Mouse (Mus musculus): ENCODE measurements at regions not wholly inside any gene's neighbourhood (a gene's known extent, or its start where the extent isn't known, plus 50 kb on each side); places are given as distances from the start of the nearest gene placed in this dataset.

DNA sequence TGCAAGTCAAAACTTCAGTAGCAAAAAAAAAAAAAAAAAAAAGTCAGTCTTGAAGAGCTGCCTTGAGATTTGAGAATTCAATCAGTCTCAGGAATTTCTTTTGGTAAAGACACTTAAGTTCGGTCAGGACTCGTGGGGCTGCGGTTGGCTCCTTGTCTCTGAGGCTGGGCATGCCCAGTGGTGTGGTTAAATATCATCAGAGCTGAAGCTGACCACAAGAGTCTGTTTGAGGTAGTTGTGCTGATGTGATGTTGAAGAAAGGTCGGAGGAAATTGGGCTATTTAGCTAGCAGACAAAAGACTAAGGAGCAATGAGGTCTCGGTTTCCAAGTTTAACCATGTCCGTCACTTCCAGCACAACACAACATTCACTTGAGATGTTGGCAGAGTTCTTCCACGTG, 240.4 kb downstream of the En1 start:
- no peaks in the 10 kb centered on the region for H3K9me3 ChIP-seq (ENCODE audit: control insufficient read depth, low read length)
- H3K4me1 ChIP-seq (ENCODE audit: control insufficient read depth, insufficient read depth, low read length) = no peaks in the 10 kb centered on the region
- no peaks in the 10 kb centered on the region for H3K27me3 ChIP-seq (ENCODE audit: control insufficient read depth, insufficient read depth, low read length)
- H3K27ac ChIP-seq (ENCODE audit: low read depth, low read length) = no peak overlapping the region
- H3K9ac ChIP-seq (replicated peaks; ENCODE audit: low read depth, low read length) = no peak overlapping the region
- H3K4me3 ChIP-seq (ENCODE audit: low read depth, low read length) = no peak overlapping the region
- no peak overlapping the region for H3K4me2 ChIP-seq (ENCODE audit: low read depth, low read length)
- ATAC-seq (ENCODE audit: low read depth) = no peak
- WGBS = 58% methylated on average over 7 of the region's 7 CpGs
- no peaks in the 10 kb centered on the region for H3K36me3 ChIP-seq (ENCODE audit: control insufficient read depth, insufficient read depth, low read length)

GRCm38 (mm10) chr1:120846146-120846545, 243.9 kb downstream of the En1 start:
- no peaks in the 10 kb centered on the region for H3K9me3 ChIP-seq (ENCODE audit: control insufficient read depth, low read length)
- WGBS = 79% methylated on average over 2 of the region's 2 CpGs

GRCm38 (mm10) chr1:120851860-120852503, 249.8 kb downstream of the En1 start:
- 68% methylated on average over 6 of the region's 6 CpGs for WGBS
- H3K4me2 ChIP-seq (ENCODE audit: low read depth, low read length) = no peak overlapping the region
- H3K27me3 ChIP-seq (ENCODE audit: control insufficient read depth, insufficient read depth, low read length) = no peaks in the 10 kb centered on the region
- no peak for ATAC-seq (ENCODE audit: low read depth)
- H3K36me3 ChIP-seq (ENCODE audit: control insufficient read depth, insufficient read depth, low read length) = no peaks in the 10 kb centered on the region
- no peaks in the 10 kb centered on the region for H3K9me3 ChIP-seq (ENCODE audit: control insufficient read depth, low read length)
- no peak overlapping the region for H3K9ac ChIP-seq (replicated peaks; ENCODE audit: low read depth, low read length)
- no peak overlapping the region for H3K27ac ChIP-seq (ENCODE audit: low read depth, low read length)
- no peaks in the 10 kb centered on the region for H3K4me1 ChIP-seq (ENCODE audit: control insufficient read depth, insufficient read depth, low read length)
- no peak overlapping the region for H3K4me3 ChIP-seq (ENCODE audit: low read depth, low read length)

More at GRCm38 (mm10) chr1:120846146-120846545, 243.9 kb downstream of the En1 start:
- no peaks in the 10 kb centered on the region for H3K4me1 ChIP-seq (ENCODE audit: control insufficient read depth, insufficient read depth, low read length)
- H3K9ac ChIP-seq (replicated peaks; ENCODE audit: low read depth, low read length) = no peak overlapping the region
- no peak overlapping the region for H3K27ac ChIP-seq (ENCODE audit: low read depth, low read length)
- no peak for ATAC-seq (ENCODE audit: low read depth)
- H3K4me3 ChIP-seq (ENCODE audit: low read depth, low read length) = no peak overlapping the region
- H3K27me3 ChIP-seq (ENCODE audit: control insufficient read depth, insufficient read depth, low read length) = no peaks in the 10 kb centered on the region
- H3K36me3 ChIP-seq (ENCODE audit: control insufficient read depth, insufficient read depth, low read length) = no peaks in the 10 kb centered on the region
- no peak overlapping the region for H3K4me2 ChIP-seq (ENCODE audit: low read depth, low read length)

DNA sequence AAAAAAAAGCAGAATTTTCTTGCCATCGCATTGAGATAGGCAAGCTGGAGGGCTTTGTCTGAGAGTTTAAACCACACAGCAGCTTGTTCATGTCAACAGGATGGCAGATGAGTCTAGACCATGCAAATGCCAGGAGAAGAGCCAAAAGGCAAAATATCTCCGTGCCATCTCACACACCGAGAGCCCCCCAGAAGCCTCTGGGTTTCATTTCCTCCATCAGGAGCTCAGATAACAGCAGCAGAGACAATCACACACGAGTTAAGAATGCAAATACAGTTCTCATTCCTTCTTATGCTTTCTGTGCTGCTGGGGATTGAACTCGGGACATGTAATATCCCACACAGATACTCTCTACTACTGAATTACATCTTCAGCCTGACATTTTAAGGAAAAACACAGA, 255.3 kb downstream of the En1 start:
- no peak overlapping the region for H3K9ac ChIP-seq (replicated peaks; ENCODE audit: low read depth, low read length)
- WGBS = 82% methylated on average over 5 of the region's 5 CpGs

DNA sequence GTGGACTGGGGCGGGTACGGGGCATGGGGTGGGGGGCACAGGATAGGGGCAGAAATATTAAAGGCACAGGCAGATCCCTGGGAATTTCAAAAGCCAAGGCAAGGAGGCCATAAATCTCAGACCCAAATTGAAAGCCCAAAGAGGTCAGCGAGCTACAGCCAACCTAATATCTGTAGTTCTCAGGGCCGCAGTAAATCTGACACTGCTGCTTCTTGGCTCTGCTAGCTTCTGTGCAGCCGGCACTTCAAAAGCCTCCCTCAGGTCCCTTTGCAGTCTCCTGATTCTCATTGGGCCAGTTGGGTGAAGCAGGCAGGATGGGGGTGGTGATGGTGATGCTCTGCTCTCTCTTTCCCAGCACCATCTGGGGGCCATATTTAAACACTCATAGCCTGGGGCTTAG, 257.3 kb downstream of the En1 start:
- Histone ChIP-seq H3K27ac (ENCODE audit: low read depth, low read length) (no peak overlapping the region; the same call in 1 of the 2 replicates), H3K4me3 (ENCODE audit: low read depth, low read length) (no peak overlapping the region), H3K36me3 (ENCODE audit: control insufficient read depth, insufficient read depth, low read length) (no peaks in the 10 kb centered on the region), H3K27me3 (ENCODE audit: control insufficient read depth, insufficient read depth, low read length) (no peaks in the 10 kb centered on the region), H3K4me2 (ENCODE audit: low read depth, low read length) (no peak overlapping the region), H3K4me1 (ENCODE audit: control insufficient read depth, insufficient read depth, low read length) (0 out of 2 replicates have a peak, but pooled peaks cover 2% of the 10 kb centered on the region), H3K9me3 (ENCODE audit: control insufficient read depth, low read length) (no peaks in the 10 kb centered on the region), H3K9ac (replicated peaks; ENCODE audit: low read depth, low read length) (no peak overlapping the region)
- 30% methylated on average over 5 of the region's 5 CpGs for WGBS
- no peak for ATAC-seq (ENCODE audit: low read depth)

More for the DNA sequence above, 255.3 kb downstream of the En1 start:
- Histone ChIP-seq H3K27me3 (ENCODE audit: control insufficient read depth, insufficient read depth, low read length) (no peaks in the 10 kb centered on the region), H3K9me3 (ENCODE audit: control insufficient read depth, low read length) (no peaks in the 10 kb centered on the region), H3K4me2 (ENCODE audit: low read depth, low read length) (no peak overlapping the region), H3K27ac (ENCODE audit: low read depth, low read length) (no peak overlapping the region), H3K4me3 (ENCODE audit: low read depth, low read length) (no peak overlapping the region), H3K36me3 (ENCODE audit: control insufficient read depth, insufficient read depth, low read length) (no peaks in the 10 kb centered on the region), H3K4me1 (ENCODE audit: control insufficient read depth, insufficient read depth, low read length) (0 out of 2 replicates have a peak, but pooled peaks cover 2% of the 10 kb centered on the region)
- no peak for ATAC-seq (ENCODE audit: low read depth)

DNA sequence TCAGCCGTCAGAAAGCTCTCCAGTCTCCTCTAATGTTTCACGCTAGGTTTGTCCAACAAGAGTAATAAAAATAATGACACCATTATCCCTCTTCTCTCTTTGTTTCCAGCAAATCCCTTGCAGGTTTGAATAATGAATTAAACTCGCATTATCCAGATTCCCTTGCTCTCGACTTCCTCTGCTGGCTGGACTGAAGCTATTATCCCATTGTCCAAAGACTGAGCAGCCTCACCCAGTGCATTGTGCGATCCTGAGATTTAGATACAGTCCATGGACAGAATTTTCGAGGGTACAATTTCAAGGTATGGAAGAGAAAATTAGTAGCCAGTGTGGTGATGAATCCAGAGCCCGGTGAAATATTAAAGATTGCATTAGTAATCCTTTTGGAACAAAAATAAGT, 270.3 kb downstream of the En1 start:
- Histone ChIP-seq H3K9me3 (ENCODE audit: control insufficient read depth, low read length) (no peaks in the 10 kb centered on the region), H3K4me3 (ENCODE audit: low read depth, low read length) (no peak overlapping the region), H3K4me2 (ENCODE audit: low read depth, low read length) (no peak overlapping the region), H3K27me3 (ENCODE audit: control insufficient read depth, insufficient read depth, low read length) (no peaks in the 10 kb centered on the region), H3K4me1 (ENCODE audit: control insufficient read depth, insufficient read depth, low read length) (no peaks in the 10 kb centered on the region), H3K36me3 (ENCODE audit: control insufficient read depth, insufficient read depth, low read length) (no peaks in the 10 kb centered on the region), H3K9ac (replicated peaks; ENCODE audit: low read depth, low read length) (no peak overlapping the region), H3K27ac (ENCODE audit: low read depth, low read length) (no peak overlapping the region)
- no peak for ATAC-seq (ENCODE audit: low read depth)
- 44% methylated on average over 7 of the region's 7 CpGs for WGBS

DNA sequence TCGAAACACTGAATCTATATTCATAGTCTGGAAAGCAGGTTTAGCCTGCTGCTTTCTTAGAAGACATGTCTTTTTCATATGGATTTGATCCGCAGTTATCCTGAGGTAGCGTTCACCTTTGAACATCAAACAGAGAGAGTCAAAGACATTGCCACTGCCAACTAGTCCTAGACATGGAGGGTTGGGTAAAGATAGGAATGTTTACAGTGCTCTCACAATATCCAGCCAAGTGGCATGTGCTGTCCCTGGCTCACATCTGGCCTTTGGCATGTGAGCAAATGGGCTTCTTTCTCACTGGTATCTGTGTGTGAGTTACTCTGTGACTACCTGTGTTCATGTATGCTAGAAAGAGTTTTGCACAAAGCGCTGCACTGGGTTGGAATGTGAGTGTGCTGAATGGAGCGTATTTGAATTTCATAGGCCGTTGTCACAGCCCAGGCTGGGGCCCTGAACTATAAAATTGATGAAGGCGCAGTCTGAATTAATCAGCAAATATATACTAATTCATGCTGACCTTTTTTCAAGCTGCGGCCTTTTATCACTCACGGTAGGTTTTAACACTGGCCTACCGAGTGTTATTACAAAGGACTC, 280.8 kb downstream of the En1 start:
- 59% methylated on average over 10 of the region's 10 CpGs for WGBS
- Histone ChIP-seq H3K9ac (replicated peaks; ENCODE audit: low read depth, low read length) (no peak overlapping the region), H3K27ac (ENCODE audit: low read depth, low read length) (no peak overlapping the region), H3K4me1 (ENCODE audit: control insufficient read depth, insufficient read depth, low read length) (no peaks in the 10 kb centered on the region), H3K4me2 (ENCODE audit: low read depth, low read length) (no peak overlapping the region), H3K36me3 (ENCODE audit: control insufficient read depth, insufficient read depth, low read length) (no peaks in the 10 kb centered on the region), H3K9me3 (ENCODE audit: control insufficient read depth, low read length) (no peaks in the 10 kb centered on the region), H3K4me3 (ENCODE audit: low read depth, low read length) (no peak overlapping the region), H3K27me3 (ENCODE audit: control insufficient read depth, insufficient read depth, low read length) (no peaks in the 10 kb centered on the region)
- no peak for ATAC-seq (ENCODE audit: low read depth)

- no peak overlapping the region for H3K27ac ChIP-seq (ENCODE audit: low read depth, low read length)
- H3K4me2 ChIP-seq (ENCODE audit: low read depth, low read length) = no peak overlapping the region
- WGBS = 35% methylated on average over 9 of the region's 9 CpGs
- peak; percentile 51; the same call in 1 of the 2 replicates for ATAC-seq (ENCODE audit: low read depth)
- no peaks in the 10 kb centered on the region for H3K4me1 ChIP-seq (ENCODE audit: control insufficient read depth, insufficient read depth, low read length)
- no peaks in the 10 kb centered on the region for H3K36me3 ChIP-seq (ENCODE audit: control insufficient read depth, insufficient read depth, low read length)
- no peak overlapping the region for H3K9ac ChIP-seq (replicated peaks; ENCODE audit: low read depth, low read length)
- H3K9me3 ChIP-seq (ENCODE audit: control insufficient read depth, low read length) = no peaks in the 10 kb centered on the region
- H3K27me3 ChIP-seq (ENCODE audit: control insufficient read depth, insufficient read depth, low read length) = no peaks in the 10 kb centered on the region
- no peak overlapping the region for H3K4me3 ChIP-seq (ENCODE audit: low read depth, low read length)
Observed at GRCm38 (mm10) chr1:120883632-120884031, 281.4 kb downstream of the En1 start.

- H3K4me3 ChIP-seq (ENCODE audit: low read depth, low read length) = no peak overlapping the region
- no peaks in the 10 kb centered on the region for H3K36me3 ChIP-seq (ENCODE audit: control insufficient read depth, insufficient read depth, low read length)
- H3K27ac ChIP-seq (ENCODE audit: low read depth, low read length) = no peak overlapping the region
- peak; percentile 76 for ATAC-seq (ENCODE audit: low read depth)
- no peaks in the 10 kb centered on the region for H3K27me3 ChIP-seq (ENCODE audit: control insufficient read depth, insufficient read depth, low read length)
- no peak overlapping the region for H3K9ac ChIP-seq (replicated peaks; ENCODE audit: low read depth, low read length)
- no peak overlapping the region for H3K4me2 ChIP-seq (ENCODE audit: low read depth, low read length)
- H3K9me3 ChIP-seq (ENCODE audit: control insufficient read depth, low read length) = no peaks in the 10 kb centered on the region
- peaks cover 10% of the 10 kb centered on the region; the same call in 1 of the 2 replicates for H3K4me1 ChIP-seq (ENCODE audit: control insufficient read depth, insufficient read depth, low read length)
- WGBS = 26% methylated on average over 6 of the region's 6 CpGs
Observed at GRCm38 (mm10) chr1:120910801-120911200, 308.6 kb downstream of the En1 start.

All from neural tube, embryonic 14.5 days (tissue).